Mouse (Mus musculus): ENCODE results near the gene Ncf4.
"Not testable (repeated sequence)": the region's sequence is repeated elsewhere in the genome, so short reads cannot be mapped to it uniquely, and the experiment has no call there.

Ncf4 gene

DNA sequence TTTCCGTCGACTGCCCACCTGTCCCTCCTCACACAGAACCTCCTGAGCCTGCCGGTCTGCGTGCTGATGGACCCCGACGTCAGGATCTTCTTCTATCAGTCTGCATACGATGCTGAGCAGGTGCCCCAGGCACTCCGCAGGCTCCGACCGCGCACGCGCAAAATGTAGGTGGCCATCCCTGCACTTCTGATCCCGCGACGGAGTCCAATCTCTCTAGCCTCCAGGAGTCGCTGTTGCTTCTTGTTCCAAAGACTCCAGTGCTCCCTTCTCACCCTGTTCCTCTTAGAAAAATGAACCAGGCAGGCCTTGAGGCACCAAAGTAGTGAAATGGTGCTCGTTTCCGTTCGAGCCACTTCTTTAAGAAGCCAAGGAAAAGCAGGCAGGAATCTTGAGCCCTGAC is 10.2 kb downstream of the Ncf4 start:
- peak; percentile 48 for DNase-seq

- not testable (repeated sequence) for DNase-seq
Measured at GRCm38 (mm10) chr15:78256602-78257259, 12.1 kb downstream of the Ncf4 start.

DNA sequence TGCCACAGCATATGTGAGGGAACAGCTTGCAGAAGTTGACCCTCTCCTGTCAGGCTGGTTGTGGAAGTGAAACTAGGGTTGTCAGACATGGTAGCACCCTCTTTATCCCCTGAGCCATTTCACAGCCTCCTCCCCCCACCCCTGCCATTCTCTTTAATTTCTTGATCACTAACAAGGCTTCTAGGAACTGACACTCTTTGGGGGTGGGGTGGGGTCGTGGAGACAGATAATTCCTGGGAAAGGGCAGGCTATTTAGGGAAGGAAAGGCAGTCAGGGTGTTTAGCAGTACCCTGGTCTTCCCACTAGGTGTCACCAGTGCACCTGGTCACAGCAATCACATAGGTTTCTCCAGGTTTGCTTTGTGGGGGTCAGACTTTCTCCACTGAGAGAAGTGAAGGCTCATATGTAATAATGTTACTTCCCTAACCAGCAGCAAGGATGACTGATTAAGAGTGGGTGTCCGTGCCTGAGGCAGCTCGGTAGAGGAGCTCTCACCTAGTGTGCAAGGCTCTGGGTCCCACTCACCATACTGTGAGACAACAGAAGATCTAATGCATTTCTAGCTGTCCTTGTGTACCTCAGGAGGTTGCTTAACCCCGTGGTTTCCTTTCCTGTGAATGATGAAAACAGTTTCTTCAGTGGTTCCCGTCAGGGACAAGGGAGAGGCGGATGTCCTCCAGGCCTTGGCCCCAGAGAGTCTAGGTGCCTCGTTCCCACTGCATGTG is 12.9 kb downstream of the Ncf4 start:
- DNase-seq: peak; percentile 28

- no peak for DNase-seq
Measured at GRCm38 (mm10) chr15:78258246-78258865, 13.8 kb downstream of the Ncf4 start.

DNA sequence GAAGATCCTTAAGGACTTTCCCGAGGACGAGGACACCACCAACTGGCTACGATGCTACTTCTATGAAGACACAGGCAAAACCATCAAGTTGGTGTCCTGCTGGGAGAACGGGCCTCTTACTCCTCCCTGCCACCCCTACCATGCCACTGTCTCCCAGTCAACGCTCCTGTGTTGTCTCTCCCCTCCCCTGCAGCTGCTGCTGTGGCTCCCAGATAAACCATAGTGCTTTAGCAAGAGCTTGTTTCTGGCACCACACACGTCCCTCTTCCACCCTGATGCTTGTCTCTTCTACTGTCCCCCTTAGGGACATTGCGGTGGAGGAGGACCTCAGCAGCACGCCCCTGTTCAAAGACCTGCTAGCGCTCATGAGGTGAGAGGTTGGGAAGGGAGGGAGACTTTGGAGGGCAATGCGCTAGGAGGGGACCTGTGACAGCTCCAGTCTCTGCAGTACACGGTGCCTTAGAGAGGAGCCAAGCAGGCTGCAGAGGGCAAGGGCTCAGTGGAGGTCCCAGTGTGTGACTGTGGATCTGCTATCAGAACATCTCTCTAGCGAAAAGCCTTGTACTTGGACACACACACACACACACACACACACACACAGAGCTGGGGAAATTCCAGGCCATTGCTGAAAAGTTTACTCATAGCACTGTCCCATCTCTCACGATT is 16.2 kb downstream of the Ncf4 start:
- DNase-seq: no peak

DNA sequence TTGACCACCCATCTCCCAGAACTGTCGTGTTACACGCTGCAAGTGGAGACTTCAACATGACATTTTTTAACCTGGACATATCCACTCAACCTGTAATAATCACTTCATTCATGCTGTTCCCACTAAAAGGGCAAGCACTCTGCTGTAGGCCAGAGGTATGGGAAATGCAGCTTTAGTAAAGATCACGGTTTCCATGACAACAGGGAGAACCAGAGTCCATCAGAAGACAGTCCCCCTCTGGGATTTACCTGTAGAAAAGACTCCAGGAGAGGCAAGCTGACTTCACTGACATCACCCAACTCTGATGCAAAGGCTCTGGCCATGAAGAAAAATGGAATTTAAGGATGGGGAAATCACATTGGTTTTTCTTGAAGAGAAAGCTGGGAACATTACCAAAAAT is 18.7 kb downstream of the Ncf4 start:
- no peak for DNase-seq

- no peak for DNase-seq
Measured at GRCm38 (mm10) chr15:78267441-78267840, 22.8 kb downstream of the Ncf4 start.

DNA sequence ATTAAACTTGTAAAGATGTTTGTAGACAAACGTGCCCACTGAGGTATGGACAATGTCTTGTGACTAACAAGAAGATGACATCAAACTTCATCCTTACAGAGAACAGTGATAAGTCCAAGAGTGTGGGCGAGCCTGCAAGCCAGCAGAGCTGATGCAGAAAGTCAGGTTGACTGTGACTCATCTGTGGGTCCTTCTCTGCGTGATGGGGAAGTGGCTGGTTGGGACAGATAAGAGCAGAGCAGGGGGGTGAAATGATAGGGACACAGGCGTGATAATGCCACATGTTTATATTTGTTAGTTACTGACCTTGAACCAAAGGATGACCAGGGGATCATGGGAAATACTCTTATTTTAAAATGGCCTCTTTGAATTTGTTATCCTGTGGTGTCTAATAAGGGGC is 23.3 kb downstream of the Ncf4 start:
- DNase-seq: no peak

DNA sequence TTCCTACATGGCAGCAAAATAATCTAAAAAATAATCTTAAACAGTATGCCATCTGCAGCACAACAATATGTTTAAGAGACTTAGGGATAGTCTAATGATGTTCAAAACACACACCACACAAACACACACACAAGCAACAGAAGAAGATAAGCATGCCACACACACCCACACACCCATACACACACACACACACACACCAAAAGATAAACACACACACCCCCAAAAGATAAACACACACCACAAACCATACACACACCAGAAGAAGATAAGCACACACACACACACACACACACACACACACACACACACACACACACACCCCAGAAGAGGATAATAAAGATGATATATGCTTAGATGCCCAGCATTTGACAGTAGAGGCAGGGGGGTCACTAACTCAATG is 26.6 kb downstream of the Ncf4 start:
- DNase-seq: no peak

- DNase-seq: no peak
Measured at GRCm38 (mm10) chr15:78278308-78278707, 33.7 kb downstream of the Ncf4 start.

DNA sequence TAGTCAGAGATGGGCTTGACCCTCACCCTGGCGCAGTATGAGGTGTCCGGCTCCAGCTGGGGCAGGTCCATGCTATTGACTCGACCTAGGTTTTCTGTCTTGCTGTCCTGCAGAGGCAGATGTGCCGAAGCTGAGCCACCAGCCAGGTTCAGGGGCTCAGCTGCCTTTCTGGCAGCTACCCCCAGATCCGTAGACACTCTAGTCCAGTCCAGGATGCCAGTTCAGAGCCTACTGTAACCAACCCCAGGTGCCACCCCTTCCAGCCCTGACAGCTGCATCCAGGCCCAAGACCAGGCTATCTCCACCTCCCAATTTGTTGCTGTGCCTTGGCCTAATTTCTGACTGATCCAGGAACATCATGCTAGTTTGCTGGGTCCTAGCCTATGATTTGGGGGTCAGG is 43.3 kb downstream of the Ncf4 start:
- DNase-seq: no peak

DNA sequence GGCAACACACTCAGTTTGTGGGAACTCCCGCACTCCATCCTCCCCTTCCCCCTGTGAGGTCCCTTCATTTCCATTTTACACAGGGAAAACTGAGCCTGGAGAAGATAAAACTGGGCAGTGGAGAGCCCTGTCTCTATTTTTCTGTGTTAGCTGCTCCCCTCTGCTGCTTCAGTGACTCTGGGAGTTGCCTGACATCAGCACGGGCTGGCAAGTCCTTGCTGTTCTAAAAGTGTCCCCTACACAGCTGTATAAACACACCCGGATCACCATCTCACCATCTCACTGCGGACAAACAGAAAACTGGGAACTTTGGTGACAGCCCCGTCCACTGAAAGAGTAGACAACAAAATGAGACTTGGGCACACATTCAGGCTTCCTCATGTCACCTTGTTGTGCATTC is 45.2 kb downstream of the Ncf4 start:
- DNase-seq: not testable (repeated sequence)

GRCm38 (mm10) chr15:78293228-78293627 is 48.6 kb downstream of the Ncf4 start:
- DNase-seq: not testable (repeated sequence)

GRCm38 (mm10) chr15:78293716-78294115 is 49.1 kb downstream of the Ncf4 start:
- DNase-seq: no peak

DNA sequence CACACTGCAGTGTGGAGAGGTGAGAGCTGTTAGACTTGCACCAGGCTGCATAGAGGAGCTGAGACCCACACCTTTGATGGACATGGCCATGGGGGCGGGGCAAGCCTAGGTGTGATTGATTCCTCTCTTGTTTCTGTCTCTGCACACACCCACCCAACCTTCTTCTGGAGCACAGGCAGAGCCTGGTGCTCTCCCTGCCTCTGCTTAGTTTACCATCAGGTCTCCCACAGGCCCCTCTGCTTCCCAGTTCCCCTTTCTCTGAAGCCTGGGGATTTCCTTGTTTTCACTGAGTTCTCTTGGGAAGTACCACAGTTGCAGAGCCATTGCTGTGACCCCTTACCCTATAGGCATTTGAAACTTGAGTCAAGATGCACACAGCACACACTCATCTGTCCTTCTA is 54.0 kb downstream of the Ncf4 start:
- no peak for DNase-seq

DNA sequence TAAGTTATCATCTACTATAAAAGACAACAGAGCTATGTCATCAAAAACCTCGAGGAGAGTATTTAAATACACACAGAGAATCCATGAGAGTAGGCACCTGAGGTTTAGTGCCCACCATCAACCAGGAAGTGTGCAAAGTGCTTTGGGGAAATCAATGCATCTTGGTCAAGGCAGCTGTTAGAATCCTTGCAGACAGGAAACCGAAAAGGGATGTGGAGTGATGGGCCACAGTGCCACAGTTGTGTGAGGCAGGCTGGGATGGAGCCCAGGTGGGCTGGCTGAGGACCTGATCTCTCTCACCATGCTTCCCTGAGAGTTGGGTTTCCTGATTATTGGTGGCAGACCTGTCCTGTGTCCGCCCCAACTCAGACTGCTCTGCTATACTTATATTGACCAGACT is 55.0 kb downstream of the Ncf4 start:
- no peak for DNase-seq

GRCm38 (mm10) chr15:78300773-78301172 is 56.2 kb downstream of the Ncf4 start:
- no peak for DNase-seq

- DNase-seq: no peak
Measured at GRCm38 (mm10) chr15:78302718-78303117, 58.1 kb downstream of the Ncf4 start.

DNA sequence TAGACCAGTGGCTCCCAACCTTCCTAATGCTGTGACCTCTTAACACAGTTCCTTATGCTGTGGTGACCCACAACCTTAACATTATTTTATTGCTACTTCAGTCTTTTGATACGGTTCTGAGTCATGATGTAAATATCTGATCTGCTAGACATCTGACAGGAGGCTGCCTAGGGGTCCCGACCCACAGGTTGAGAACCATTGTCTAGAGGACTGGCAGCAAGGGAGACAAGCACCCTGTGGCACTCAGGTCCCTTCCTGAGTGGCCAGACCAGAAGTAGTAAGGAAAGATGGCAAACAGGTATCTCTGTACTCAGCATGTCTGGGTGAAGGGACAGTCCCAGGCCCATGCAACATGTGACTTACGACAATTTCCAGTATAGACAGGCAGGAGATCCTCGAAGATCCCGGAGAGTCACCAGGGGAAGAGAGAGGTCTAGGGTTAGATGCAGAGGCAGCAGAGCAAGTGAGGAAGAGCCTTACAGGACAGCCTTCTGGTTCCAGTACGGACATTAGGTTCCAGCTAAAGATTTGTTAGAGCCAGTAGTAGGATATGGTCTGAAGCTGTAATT is 59.1 kb downstream of the Ncf4 start:
- DNase-seq: no peak

- DNase-seq: no peak
Measured at GRCm38 (mm10) chr15:78305341-78305933, 60.8 kb downstream of the Ncf4 start, which contains the start of gene Csf2rb2. Gene Csf2rb2, minus strand, starts transcription at chr15:78305721.

DNA sequence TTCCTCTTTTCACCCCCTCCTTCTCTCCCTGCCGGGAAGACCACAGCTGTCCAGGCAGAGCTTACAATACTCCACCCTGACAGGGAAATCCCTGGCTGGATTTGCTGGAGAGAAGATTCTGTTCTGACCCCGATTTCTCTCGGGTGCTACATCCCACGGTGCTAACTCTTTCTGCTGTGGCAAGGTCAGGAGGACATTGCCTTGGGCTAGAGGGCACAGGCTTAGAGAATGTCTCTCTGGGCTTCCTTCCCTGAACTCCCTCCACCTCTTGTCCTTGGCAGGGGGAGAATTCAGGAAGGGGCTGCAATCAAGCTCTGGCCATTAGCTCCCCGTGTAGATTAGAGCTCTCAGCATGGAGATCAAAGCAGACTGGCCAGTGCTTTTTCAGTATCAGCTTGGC is 65.3 kb downstream of the Ncf4 start:
- no peak for DNase-seq

DNA sequence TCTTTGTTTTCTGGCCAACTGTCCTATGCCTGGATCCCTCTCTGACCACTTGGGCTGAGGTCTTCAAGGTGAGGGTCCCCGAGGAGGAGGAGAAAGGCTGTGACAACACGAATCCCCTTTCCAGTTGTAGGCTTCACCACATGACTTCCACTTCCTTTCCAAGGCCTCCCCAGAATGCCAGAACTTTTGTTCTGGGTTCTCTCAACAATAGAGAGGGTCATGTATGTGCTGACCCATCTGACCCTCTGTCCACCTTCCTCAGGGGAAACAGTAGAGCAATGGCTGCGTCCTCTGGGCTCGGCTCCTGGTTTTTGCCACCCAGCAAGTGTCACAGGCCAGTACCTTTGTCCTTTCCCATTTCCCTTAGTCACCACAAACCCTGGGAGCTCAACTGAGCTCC is 66.4 kb downstream of the Ncf4 start:
- no peak for DNase-seq
